In genomic region chr7:127935028-127935722, GRCm38 (mm10) we compare ENCODE assay signal across 8 mouse cellular contexts. TPM values are rescaled to one million over a fixed set of nuclear protein-coding genes. Genes with fewer than 3 reads are reported as not detected.
DNase-seq lines count a peak whose midpoint lies in the region; ATAC-seq and TF ChIP-seq lines count a peak whose summit lies in the region.

No protein-coding gene starts in this region.

- peak overlapping the region; percentile 65 for H3K4me3 ChIP-seq in embryonic facial prominence, embryonic 12.5 days
- peak overlapping the region; percentile 72 for H3K4me3 ChIP-seq in limb, embryonic 11.5 days (ENCODE audit: low read depth, low read length)
- peak overlapping the region; percentile 70 for H3K4me3 ChIP-seq in midbrain, embryonic 13.5 days (replicated peaks)
- H3K4me3 ChIP-seq in small intestine, adult 2 months (ENCODE audit: low read depth, low read length) = peak overlapping the region; percentile 89

- WGBS in embryonic facial prominence, embryonic 12.5 days = 7% methylated on average over 32 of the region's 32 CpGs
- 7% methylated on average over 32 of the region's 32 CpGs for WGBS in limb, embryonic 11.5 days
- WGBS in midbrain, embryonic 13.5 days = 7% methylated on average over 32 of the region's 32 CpGs
- WGBS in small intestine, adult 2 months = 7% methylated on average over 32 of the region's 32 CpGs

- peak; percentile 91 for TF ChIP-seq CTCF in small intestine, adult 2 months (IDR thresholded peaks at IDR 0.05; ENCODE audit: extremely low read depth, insufficient read length, insufficient replicate concordance, low read depth, low read length)

- H3K27me3 ChIP-seq in embryonic facial prominence, embryonic 12.5 days = peaks cover 6% of the 10 kb centered on the region
- peaks cover 2% of the 10 kb centered on the region; the same call in 1 of the 2 replicates for H3K27me3 ChIP-seq in limb, embryonic 11.5 days (ENCODE audit: control insufficient read depth, insufficient read depth, low read length)
- H3K27me3 ChIP-seq in midbrain, embryonic 13.5 days = peaks cover 9% of the 10 kb centered on the region
- no peaks in the 10 kb centered on the region for H3K27me3 ChIP-seq in small intestine, adult 2 months (ENCODE audit: control insufficient read depth, insufficient read depth, low read length)

- no peaks in the 10 kb centered on the region for H3K9me3 ChIP-seq in embryonic facial prominence, embryonic 12.5 days
- H3K9me3 ChIP-seq in limb, embryonic 11.5 days (ENCODE audit: control insufficient read depth, low read length) = no peaks in the 10 kb centered on the region
- H3K9me3 ChIP-seq in midbrain, embryonic 13.5 days = no peaks in the 10 kb centered on the region

- ATAC-seq in embryonic facial prominence, embryonic 12.5 days (ENCODE audit: insufficient number of reproducible peaks, insufficient read depth, low FRiP score, low TSS enrichment) = peak; percentile 94
- peak; percentile 93 for ATAC-seq in limb, embryonic 11.5 days (ENCODE audit: insufficient number of reproducible peaks, low FRiP score, low TSS enrichment, low read depth)
- ATAC-seq in midbrain, embryonic 13.5 days = peak; percentile 95

- DNase-seq in 3T3-L1 (ENCODE audit: low read depth, low spot score) = peak; percentile 93
- DNase-seq in adrenal gland, postnatal 36 days = peak; percentile 95 to 98
- DNase-seq in heart, adult 18-20 months = peak; percentile 96 to 98
- peak; percentile 96 for DNase-seq in kidney, adult 18-20 months
- peak; percentile 96 for DNase-seq in limb, embryonic 11.5 days (ENCODE audit: low spot score)

- peak overlapping the region; percentile 93 for H3K4me2 ChIP-seq in embryonic facial prominence, embryonic 12.5 days (replicated peaks)
- H3K4me2 ChIP-seq in limb, embryonic 11.5 days (ENCODE audit: low read depth, severe bottlenecking) = peak overlapping the region; percentile 96
- H3K4me2 ChIP-seq in midbrain, embryonic 13.5 days (replicated peaks) = peak overlapping the region; percentile 83

- H3K9ac ChIP-seq in embryonic facial prominence, embryonic 12.5 days = peak overlapping the region; percentile 73
- H3K9ac ChIP-seq in limb, embryonic 11.5 days (ENCODE audit: low read length) = peak overlapping the region; percentile 75
- H3K9ac ChIP-seq in midbrain, embryonic 13.5 days (replicated peaks) = peak overlapping the region; percentile 86

- H3K36me3 ChIP-seq in embryonic facial prominence, embryonic 12.5 days = no peaks in the 10 kb centered on the region
- H3K36me3 ChIP-seq in limb, embryonic 11.5 days (ENCODE audit: control insufficient read depth, insufficient read depth, low read length) = no peaks in the 10 kb centered on the region
- no peaks in the 10 kb centered on the region for H3K36me3 ChIP-seq in midbrain, embryonic 13.5 days
- H3K36me3 ChIP-seq in small intestine, adult 2 months (ENCODE audit: control insufficient read depth, insufficient read depth, low read length) = no peaks in the 10 kb centered on the region

- peak overlapping the region; percentile 18 for H3K27ac ChIP-seq in embryonic facial prominence, embryonic 12.5 days
- H3K27ac ChIP-seq in limb, embryonic 11.5 days (replicated peaks; ENCODE audit: low read depth, low read length) = no peak overlapping the region
- peak overlapping the region; percentile 74 for H3K27ac ChIP-seq in midbrain, embryonic 13.5 days
- H3K27ac ChIP-seq in small intestine, adult 2 months (ENCODE audit: insufficient read depth, low read depth, low read length) = peak overlapping the region; percentile 18; the same call in 1 of the 2 replicates

- H3K4me1 ChIP-seq in embryonic facial prominence, embryonic 12.5 days = peaks cover 37% of the 10 kb centered on the region
- H3K4me1 ChIP-seq in limb, embryonic 11.5 days (ENCODE audit: control insufficient read depth, insufficient read depth, low read length) = 0 out of 2 replicates have a peak, but pooled peaks cover 3% of the 10 kb centered on the region
- peaks cover 19% of the 10 kb centered on the region for H3K4me1 ChIP-seq in midbrain, embryonic 13.5 days (replicated peaks)
- peaks cover 16% of the 10 kb centered on the region for H3K4me1 ChIP-seq in small intestine, adult 2 months (ENCODE audit: control insufficient read depth, insufficient read depth, insufficient read length, low read length)

- TF ChIP-seq POLR2A in small intestine, adult 2 months (IDR thresholded peaks at IDR 0.05; ENCODE audit: low read depth, low read length) = 0 out of 2 replicates have a peak, but pooled peaks have one; percentile 23

RNA-seq across cellular contexts. Expression of gene Prss8, which starts 5.3 kb away (rescaled TPM):
- total RNA-seq in adrenal gland, postnatal 36 days (2021) = not detected
- polyA plus RNA-seq in embryonic facial prominence, embryonic 12.5 days (2016; fragmentation: Nextera tagmentation; extraction: Ambion mirVana) = 8.3 and 8.4 TPM in 2 replicates
- total RNA-seq in heart, adult 18-20 months (2021) = under 1 TPM in 1 of 2 experiments, not detected in 1; 0.26 TPM
- polyA plus RNA-seq in limb, embryonic 11.5 days (2014; fragmentation: Nextera tagmentation; extraction: Ambion mirVana) = 4.0 and 5.0 TPM in 2 replicates
- polyA plus RNA-seq in midbrain, embryonic 13.5 days (2015; fragmentation: Nextera tagmentation; extraction: Ambion mirVana) = 0.20 and 0.35 TPM in 2 replicates
- 30.0 and 41.3 TPM in 2 replicates for polyA plus RNA-seq in small intestine, adult 2 months (2012; rRNA removed)

RNA-seq across cellular contexts. Expression of gene Prss36, which starts 11.3 kb away (rescaled TPM):
- 10 to 100 TPM in 1 of 2 experiments, 1 to 10 TPM in 1; 6.7 to 10.7 TPM for total RNA-seq in adrenal gland, postnatal 36 days (2021)
- polyA plus RNA-seq in embryonic facial prominence, embryonic 12.5 days (2016; fragmentation: Nextera tagmentation; extraction: Ambion mirVana) = 10.5 and 11.2 TPM in 2 replicates
- total RNA-seq in heart, adult 18-20 months (2021) = 1 to 10 TPM; 8.5 to 9.3 TPM
- polyA plus RNA-seq in limb, embryonic 11.5 days (2014; fragmentation: Nextera tagmentation; extraction: Ambion mirVana) = 11.5 and 13.3 TPM in 2 replicates
- polyA plus RNA-seq in midbrain, embryonic 13.5 days (2015; fragmentation: Nextera tagmentation; extraction: Ambion mirVana) = 11.8 and 12.7 TPM in 2 replicates
- polyA plus RNA-seq in small intestine, adult 2 months (2012; rRNA removed) = 2.6 and 3.3 TPM in 2 replicates

RNA-seq across cellular contexts. Expression of gene Kat8, which starts 22.9 kb away (rescaled TPM):
- 10 to 100 TPM; 25.9 to 27.9 TPM for total RNA-seq in adrenal gland, postnatal 36 days (2021)
- 50.9 and 53.7 TPM in 2 replicates for polyA plus RNA-seq in embryonic facial prominence, embryonic 12.5 days (2016; fragmentation: Nextera tagmentation; extraction: Ambion mirVana)
- 10 to 100 TPM; 14.1 to 14.6 TPM for total RNA-seq in heart, adult 18-20 months (2021)
- 48.2 and 53.7 TPM in 2 replicates for polyA plus RNA-seq in limb, embryonic 11.5 days (2014; fragmentation: Nextera tagmentation; extraction: Ambion mirVana)
- 51.0 and 56.0 TPM in 2 replicates for polyA plus RNA-seq in midbrain, embryonic 13.5 days (2015; fragmentation: Nextera tagmentation; extraction: Ambion mirVana)
- polyA plus RNA-seq in small intestine, adult 2 months (2012; rRNA removed) = 5.2 and 8.3 TPM in 2 replicates

RNA-seq across cellular contexts. Expression of gene Bckdk, which starts 31.3 kb away (rescaled TPM):
- total RNA-seq in adrenal gland, postnatal 36 days (2021) = 100 to 1,000 TPM; 101 to 115 TPM
- polyA plus RNA-seq in embryonic facial prominence, embryonic 12.5 days (2016; fragmentation: Nextera tagmentation; extraction: Ambion mirVana) = 86.9 and 88.2 TPM in 2 replicates
- total RNA-seq in heart, adult 18-20 months (2021) = 100 to 1,000 TPM; 119 to 128 TPM
- polyA plus RNA-seq in limb, embryonic 11.5 days (2014; fragmentation: Nextera tagmentation; extraction: Ambion mirVana) = 124 TPM in 2 replicates
- 74.7 and 74.8 TPM in 2 replicates for polyA plus RNA-seq in midbrain, embryonic 13.5 days (2015; fragmentation: Nextera tagmentation; extraction: Ambion mirVana)
- polyA plus RNA-seq in small intestine, adult 2 months (2012; rRNA removed) = 54.4 and 68.3 TPM in 2 replicates

RNA-seq across cellular contexts. Expression of gene Fus, which starts 32.1 kb away (rescaled TPM):
- total RNA-seq in adrenal gland, postnatal 36 days (2021) = 100 to 1,000 TPM; 170 to 229 TPM
- 582 and 594 TPM in 2 replicates for polyA plus RNA-seq in embryonic facial prominence, embryonic 12.5 days (2016; fragmentation: Nextera tagmentation; extraction: Ambion mirVana)
- total RNA-seq in heart, adult 18-20 months (2021) = 100 to 1,000 TPM; 108 to 156 TPM
- 62.7 and 63.1 TPM in 2 replicates for polyA plus RNA-seq in limb, embryonic 11.5 days (2014; fragmentation: Nextera tagmentation; extraction: Ambion mirVana)
- polyA plus RNA-seq in midbrain, embryonic 13.5 days (2015; fragmentation: Nextera tagmentation; extraction: Ambion mirVana) = 415 and 452 TPM in 2 replicates
- 90.6 and 184 TPM in 2 replicates for polyA plus RNA-seq in small intestine, adult 2 months (2012; rRNA removed)
